Mouse (Mus musculus): ENCODE data around the gene Zfp534.
"Not testable (repeated sequence)": the region's sequence is repeated elsewhere in the genome, so short reads cannot be mapped to it uniquely, and the experiment has no call there.

Zfp534 gene

DNA sequence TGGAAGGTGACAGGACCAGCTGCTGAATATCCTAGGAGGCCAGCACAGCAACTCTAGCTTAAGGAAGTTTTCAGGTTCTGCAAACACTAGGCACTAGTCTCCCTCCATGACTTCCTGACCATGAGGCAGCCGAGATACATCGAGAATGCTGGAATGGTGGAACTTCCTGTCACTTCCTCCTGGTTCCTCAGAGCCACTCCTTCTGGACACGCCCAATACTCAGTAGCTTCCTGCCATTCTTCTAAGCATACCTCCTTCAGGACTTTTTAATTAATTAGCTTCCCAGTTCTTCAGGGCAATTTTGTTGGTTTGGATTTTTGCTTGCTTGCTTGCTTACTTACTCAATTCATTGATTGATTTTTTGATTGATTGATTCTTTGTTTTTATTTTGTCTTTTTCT is at the start of gene Zfp534:
Gene Zfp534 (minus strand): TSS at position 101 of the 400 bp plus-strand sequence.
- DNase-seq, result not testable (repeated sequence)

DNA sequence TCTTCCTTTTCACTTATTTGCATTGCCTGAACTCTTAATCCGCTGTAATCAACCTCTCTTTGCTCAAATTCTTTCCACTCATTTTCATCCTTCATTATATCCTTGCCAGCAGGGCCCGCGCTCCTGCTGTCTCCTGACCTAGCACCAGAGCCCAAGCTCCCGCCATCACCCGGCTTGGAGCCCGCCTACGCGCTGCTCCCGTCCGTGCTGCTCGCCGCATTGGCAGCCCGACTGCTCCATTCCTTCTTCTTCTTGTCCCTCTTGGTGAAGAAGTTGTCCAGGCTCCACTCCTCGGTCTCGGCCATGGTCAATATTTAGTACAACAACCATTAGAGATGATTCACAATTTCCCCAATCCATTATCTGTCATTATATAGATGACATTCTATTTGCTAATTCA is 43.9 kb upstream of the Zfp534 start:
- not testable (repeated sequence) for DNase-seq

DNA sequence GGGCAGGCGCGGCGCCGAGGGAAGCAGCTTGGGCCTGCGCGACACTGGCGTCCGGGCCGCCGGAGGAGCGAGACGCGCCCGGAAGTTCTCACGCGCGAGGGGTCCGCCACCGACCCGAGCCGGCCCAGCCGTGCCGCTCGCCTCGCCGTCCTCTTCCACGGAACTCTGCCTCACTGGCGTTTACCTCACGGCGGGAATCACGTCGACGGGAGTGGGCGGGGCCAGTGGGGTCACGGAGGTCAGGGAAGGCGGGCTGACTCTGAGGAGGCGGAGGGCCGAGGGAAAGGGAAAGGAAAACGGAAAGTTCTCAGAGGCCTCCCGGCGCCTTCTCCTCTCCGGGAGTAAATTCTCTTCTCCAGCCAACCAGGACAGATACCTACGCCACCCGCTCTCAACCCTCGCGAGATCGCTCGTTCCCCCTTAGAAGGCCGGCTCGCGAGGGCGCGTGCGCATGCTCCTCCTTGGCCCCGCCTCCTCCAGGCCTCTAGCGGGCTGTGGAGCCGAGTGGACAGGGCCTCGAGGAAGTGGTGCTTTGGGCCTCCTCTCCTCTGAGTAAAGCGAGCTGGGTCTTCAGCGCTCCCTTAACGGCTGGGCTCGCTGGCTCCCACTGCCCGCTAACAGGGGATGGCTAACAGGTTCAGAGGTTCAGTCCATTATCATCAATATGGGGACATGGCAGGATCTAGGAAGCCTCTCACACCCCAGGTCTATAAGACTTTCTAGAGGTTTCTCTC is 36.5 kb upstream of the Zfp534 start:
- not testable (repeated sequence) for DNase-seq

DNA sequence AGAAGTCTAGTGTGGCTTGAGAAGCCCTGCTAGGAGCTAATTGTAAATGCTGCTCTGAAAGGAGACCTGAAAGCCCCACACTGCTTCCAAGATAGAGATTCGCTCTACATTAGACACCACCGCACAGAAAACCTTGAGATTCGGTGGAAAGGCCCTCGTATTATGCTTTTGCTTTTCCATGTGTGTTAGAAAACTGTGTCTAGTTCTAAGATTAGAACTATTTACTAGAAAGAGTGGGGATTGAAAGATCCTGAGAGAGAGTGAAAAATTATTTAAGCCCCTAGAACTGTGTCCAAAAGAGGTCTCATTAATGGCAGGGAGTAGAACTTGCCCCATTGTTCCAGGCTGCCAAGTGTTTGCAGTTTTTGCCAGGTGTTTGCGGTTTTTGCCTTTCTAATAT is 47.1 kb downstream of the Zfp534 start:
- not testable (repeated sequence) for DNase-seq

DNA sequence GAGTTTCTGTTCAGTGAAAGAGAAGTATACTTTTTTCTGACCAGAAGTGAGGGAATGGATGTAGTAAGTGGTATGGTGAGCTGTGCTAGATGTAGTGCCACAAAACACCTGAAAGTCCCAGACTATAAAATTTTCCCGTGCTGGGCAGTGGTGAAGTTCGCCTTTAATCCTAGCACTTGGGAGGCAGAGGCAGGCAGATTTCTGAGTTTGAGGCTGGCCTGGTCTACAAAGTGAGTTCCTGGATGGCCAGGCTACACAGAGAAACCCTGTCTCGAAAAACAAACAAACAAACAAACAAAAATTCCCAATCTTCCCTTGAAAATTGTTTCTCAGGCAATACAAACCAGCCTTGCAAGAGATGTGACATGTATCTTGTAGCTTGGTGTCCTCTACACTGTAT is 54.9 kb downstream of the Zfp534 start:
- DNase-seq, result not testable (repeated sequence)

DNA sequence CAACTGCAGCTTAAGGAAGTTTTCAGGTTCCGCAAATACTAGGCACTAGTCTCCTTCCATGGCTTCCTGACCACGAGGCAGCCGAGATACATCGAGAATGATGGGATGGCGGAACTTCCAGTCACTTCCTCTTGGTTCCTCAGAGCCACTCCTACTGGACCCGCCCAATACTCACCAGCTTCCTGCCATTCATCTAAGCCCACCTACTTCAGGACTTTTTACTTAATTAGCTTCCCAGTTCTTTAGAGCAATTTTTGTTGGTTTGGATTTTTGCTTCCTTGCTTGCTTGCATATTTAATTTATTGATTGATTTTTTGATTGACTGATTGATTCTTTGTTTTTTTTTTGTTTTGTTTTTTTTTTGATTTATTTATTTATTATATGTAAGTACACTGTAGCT is 59.9 kb downstream of the Zfp534 start, which contains the start of gene Zfp979:
Gene Zfp979 (minus strand): TSS at position 101 of the 400 bp plus-strand sequence.
- DNase-seq, result not testable (repeated sequence)

DNA sequence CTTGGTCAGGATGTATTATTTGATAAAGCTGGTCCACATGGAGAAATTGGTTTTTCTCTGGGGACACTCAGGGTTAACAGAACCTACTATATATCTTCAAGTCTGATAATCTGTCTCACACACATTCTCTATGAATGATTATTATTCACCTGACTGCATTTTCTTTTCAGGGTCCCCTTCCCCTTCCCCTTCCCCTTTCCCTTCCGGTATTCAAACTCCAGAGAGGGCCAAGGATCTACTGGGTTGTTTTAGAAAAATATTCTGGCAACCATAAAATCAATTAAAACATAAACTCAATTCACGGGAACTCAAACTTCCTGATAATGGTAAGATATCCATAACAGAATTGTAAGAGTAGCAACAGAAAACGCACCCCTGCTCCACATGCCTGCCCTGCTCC is 60.4 kb downstream of the Zfp534 start:
- DNase-seq, result not testable (repeated sequence)

DNA sequence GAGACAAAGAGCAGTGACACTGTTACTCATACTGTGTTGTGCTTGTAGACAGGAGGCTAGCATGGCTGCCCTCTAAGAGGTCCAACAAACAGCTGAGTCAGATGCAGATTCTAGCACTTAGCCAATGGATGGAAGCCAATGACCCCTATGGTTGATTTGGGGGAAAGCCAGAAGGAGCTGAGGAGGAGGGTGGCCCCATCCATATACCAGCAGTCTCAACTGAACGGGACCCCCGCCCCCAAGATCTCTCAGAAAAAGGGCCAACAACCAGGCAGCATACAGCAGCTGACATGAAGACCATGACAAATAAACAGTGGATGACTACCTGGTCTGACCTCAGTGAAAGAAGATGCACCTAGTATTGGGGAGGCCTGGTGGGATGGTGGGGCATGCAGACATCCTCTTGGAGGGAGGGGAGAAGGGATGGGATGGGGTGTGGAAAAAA is 68.5 kb downstream of the Zfp534 start:
- DNase-seq, result not testable (repeated sequence)

Measured in cerebellum, adult 11-12 months (tissue).